Mouse (Mus musculus) G1E (cell line): ENCODE measurements around the gene Dmtf1.

Source experiments
- CTCF ChIP-seq: IDR thresholded peaks from 2 replicates; pipeline ENCODE4 v1.5.1; 2012; ENCODE audit warnings: low read depth, low read length, inconsistent platforms, mixed read lengths
- GATA1 ChIP-seq: IDR thresholded peaks from 2 replicates; pipeline ENCODE4 v1.6.1; 2012; ENCODE audit warnings: borderline replicate concordance, low read length, inconsistent platforms, mixed read lengths
- GATA2 ChIP-seq: IDR thresholded peaks from 2 replicates; pipeline ENCODE4 v1.6.1; 2012; ENCODE audit warnings: low read depth, low read length, inconsistent platforms, borderline replicate concordance
- POLR2AphosphoS5 ChIP-seq: IDR thresholded peaks from 2 replicates; pipeline ENCODE4 v1.6.1; 2012; ENCODE audit warnings: low read depth, low read length, inconsistent platforms; ENCODE audit not compliant: insufficient replicate concordance
- TAL1 ChIP-seq: conservative IDR thresholded peaks from 2 replicates; pipeline ENCODE4 v1.6.1; 2012; ENCODE audit warnings: low read depth, low read length, inconsistent platforms, mixed read lengths

DNA sequence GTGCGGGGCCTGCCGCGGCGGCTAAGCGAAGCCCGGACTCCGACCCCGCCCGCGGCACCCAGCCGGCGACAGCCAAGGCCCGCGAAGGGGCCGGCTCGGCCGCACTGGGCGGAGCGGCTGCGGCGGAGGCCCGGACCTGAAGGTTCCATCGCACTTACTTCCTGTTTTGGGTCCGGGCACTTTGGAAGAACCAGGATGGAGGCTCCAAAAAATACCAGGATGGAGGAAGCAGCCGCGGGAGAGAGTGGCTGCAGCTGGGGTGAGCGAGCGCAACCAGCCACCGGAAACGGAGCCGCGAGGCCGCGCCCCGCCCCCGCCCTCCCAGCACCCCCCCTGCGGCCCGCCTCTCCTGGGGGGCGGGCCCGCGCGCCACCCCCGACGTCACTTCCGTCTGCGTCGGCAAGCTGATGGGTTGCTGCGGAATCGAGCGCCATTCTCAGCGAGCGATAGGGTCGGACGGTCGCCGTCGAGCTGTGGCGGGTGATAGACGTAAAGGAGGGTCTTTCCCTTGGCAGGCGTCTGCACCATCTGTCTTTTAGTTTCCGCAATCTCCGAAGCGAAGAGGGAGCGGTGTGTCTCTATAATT is at the start of gene Dmtf1:
- no peak for TF ChIP-seq CTCF
- no peak for TF ChIP-seq GATA1
- no peak; the same call in 1 of the 2 replicates for TF ChIP-seq POLR2AphosphoS5
- no peak for TF ChIP-seq GATA2
- TF ChIP-seq TAL1 = no peak
